Mouse (Mus musculus): Measurements from ENCODE around the gene Ppp1ca. TPM values are rescaled to one million over a fixed set of nuclear protein-coding genes. Genes with fewer than 3 reads are reported as not detected.

Ppp1ca gene
- polyA plus RNA-seq, 1 experiment = 295 TPM

- Histone ChIP-seq H3K4me3 (ENCODE audit: low read depth, low read length) (no peak overlapping the region), H3K9ac (ENCODE audit: low read depth, poor library complexity, severe bottlenecking) (no peak overlapping the region), H3K36me3 (ENCODE audit: control insufficient read depth, insufficient read depth, low read length, poor library complexity, severe bottlenecking) (peaks cover 15% of the 10 kb centered on the region), H3K9me3 (replicated peaks; ENCODE audit: control insufficient read depth, insufficient read depth, low read length, poor library complexity, severe bottlenecking) (no peaks in the 10 kb centered on the region), H3K4me1 (ENCODE audit: control insufficient read depth, insufficient read depth, low read length) (no peaks in the 10 kb centered on the region), H3K27me3 (ENCODE audit: control insufficient read depth, insufficient read depth, low read length, poor library complexity, severe bottlenecking) (no peaks in the 10 kb centered on the region), H3K27ac (ENCODE audit: insufficient read depth, low read length) (no peak overlapping the region)
- no peak for TF ChIP-seq EP300 (IDR thresholded peaks at IDR 0.05; ENCODE audit: insufficient read depth, low read depth, low read length)
- no peak for TF ChIP-seq CTCF (IDR thresholded peaks at IDR 0.05; ENCODE audit: low read depth, low read length)
- no peak for TF ChIP-seq POLR2A (IDR thresholded peaks at IDR 0.05; ENCODE audit: insufficient read depth, low read length)
Measured at GRCm38 (mm10) chr19:4203148-4203547, 11.3 kb downstream of the Ppp1ca start.

GRCm38 (mm10) chr19:4203604-4204326, 11.9 kb downstream of the Ppp1ca start:
- H3K36me3 ChIP-seq (ENCODE audit: control insufficient read depth, insufficient read depth, low read length, poor library complexity, severe bottlenecking) = peaks cover 9% of the 10 kb centered on the region
- H3K4me3 ChIP-seq (ENCODE audit: low read depth, low read length) = no peak overlapping the region
- H3K27ac ChIP-seq (ENCODE audit: insufficient read depth, low read length) = no peak overlapping the region
- no peak overlapping the region for H3K9ac ChIP-seq (ENCODE audit: low read depth, poor library complexity, severe bottlenecking)
- no peaks in the 10 kb centered on the region for H3K4me1 ChIP-seq (ENCODE audit: control insufficient read depth, insufficient read depth, low read length)
- TF ChIP-seq CTCF (IDR thresholded peaks at IDR 0.05; ENCODE audit: low read depth, low read length) (no peak), EP300 (IDR thresholded peaks at IDR 0.05; ENCODE audit: insufficient read depth, low read depth, low read length) (no peak), POLR2A (IDR thresholded peaks at IDR 0.05; ENCODE audit: insufficient read depth, low read length) (no peak)
- no peaks in the 10 kb centered on the region for H3K27me3 ChIP-seq (ENCODE audit: control insufficient read depth, insufficient read depth, low read length, poor library complexity, severe bottlenecking)
- H3K9me3 ChIP-seq (replicated peaks; ENCODE audit: control insufficient read depth, insufficient read depth, low read length, poor library complexity, severe bottlenecking) = no peaks in the 10 kb centered on the region

GRCm38 (mm10) chr19:4204889-4205288, 13.0 kb downstream of the Ppp1ca start:
- Histone ChIP-seq H3K36me3 (ENCODE audit: control insufficient read depth, insufficient read depth, low read length, poor library complexity, severe bottlenecking) (no peaks in the 10 kb centered on the region; the same call in 1 of the 2 replicates), H3K9ac (ENCODE audit: low read depth, poor library complexity, severe bottlenecking) (no peak overlapping the region), H3K4me1 (ENCODE audit: control insufficient read depth, insufficient read depth, low read length) (no peaks in the 10 kb centered on the region), H3K27ac (ENCODE audit: insufficient read depth, low read length) (no peak overlapping the region), H3K9me3 (replicated peaks; ENCODE audit: control insufficient read depth, insufficient read depth, low read length, poor library complexity, severe bottlenecking) (no peaks in the 10 kb centered on the region), H3K4me3 (ENCODE audit: low read depth, low read length) (no peak overlapping the region), H3K27me3 (ENCODE audit: control insufficient read depth, insufficient read depth, low read length, poor library complexity, severe bottlenecking) (no peaks in the 10 kb centered on the region)
- TF ChIP-seq EP300 (IDR thresholded peaks at IDR 0.05; ENCODE audit: insufficient read depth, low read depth, low read length) (no peak), POLR2A (IDR thresholded peaks at IDR 0.05; ENCODE audit: insufficient read depth, low read length) (no peak), CTCF (IDR thresholded peaks at IDR 0.05; ENCODE audit: low read depth, low read length) (no peak)

- H3K4me3 ChIP-seq (ENCODE audit: low read depth, low read length) = no peak overlapping the region
- no peaks in the 10 kb centered on the region for H3K4me1 ChIP-seq (ENCODE audit: control insufficient read depth, insufficient read depth, low read length)
- no peak overlapping the region for H3K27ac ChIP-seq (ENCODE audit: insufficient read depth, low read length)
- TF ChIP-seq POLR2A (IDR thresholded peaks at IDR 0.05; ENCODE audit: insufficient read depth, low read length) = no peak
- peak; percentile 44; the same call in 1 of the 2 replicates for TF ChIP-seq EP300 (IDR thresholded peaks at IDR 0.05; ENCODE audit: insufficient read depth, low read depth, low read length)
- TF ChIP-seq CTCF (IDR thresholded peaks at IDR 0.05; ENCODE audit: low read depth, low read length) = peak; percentile 98
- H3K27me3 ChIP-seq (ENCODE audit: control insufficient read depth, insufficient read depth, low read length, poor library complexity, severe bottlenecking) = no peaks in the 10 kb centered on the region
- no peak overlapping the region for H3K9ac ChIP-seq (ENCODE audit: low read depth, poor library complexity, severe bottlenecking)
- no peaks in the 10 kb centered on the region for H3K9me3 ChIP-seq (replicated peaks; ENCODE audit: control insufficient read depth, insufficient read depth, low read length, poor library complexity, severe bottlenecking)
- H3K36me3 ChIP-seq (ENCODE audit: control insufficient read depth, insufficient read depth, low read length, poor library complexity, severe bottlenecking) = no peaks in the 10 kb centered on the region
Measured at GRCm38 (mm10) chr19:4206971-4207370, 15.1 kb downstream of the Ppp1ca start.

- H3K9me3 ChIP-seq (replicated peaks; ENCODE audit: control insufficient read depth, insufficient read depth, low read length, poor library complexity, severe bottlenecking) = no peaks in the 10 kb centered on the region
- H3K27ac ChIP-seq (ENCODE audit: insufficient read depth, low read length) = no peak overlapping the region
- no peaks in the 10 kb centered on the region for H3K27me3 ChIP-seq (ENCODE audit: control insufficient read depth, insufficient read depth, low read length, poor library complexity, severe bottlenecking)
- H3K36me3 ChIP-seq (ENCODE audit: control insufficient read depth, insufficient read depth, low read length, poor library complexity, severe bottlenecking) = no peaks in the 10 kb centered on the region
- H3K4me1 ChIP-seq (ENCODE audit: control insufficient read depth, insufficient read depth, low read length) = no peaks in the 10 kb centered on the region
- TF ChIP-seq EP300 (IDR thresholded peaks at IDR 0.05; ENCODE audit: insufficient read depth, low read depth, low read length) (no peak), POLR2A (IDR thresholded peaks at IDR 0.05; ENCODE audit: insufficient read depth, low read length) (no peak), CTCF (IDR thresholded peaks at IDR 0.05; ENCODE audit: low read depth, low read length) (no peak)
- no peak overlapping the region for H3K9ac ChIP-seq (ENCODE audit: low read depth, poor library complexity, severe bottlenecking)
- no peak overlapping the region for H3K4me3 ChIP-seq (ENCODE audit: low read depth, low read length)
Measured at GRCm38 (mm10) chr19:4208563-4208962, 16.7 kb downstream of the Ppp1ca start.

- TF ChIP-seq CTCF (IDR thresholded peaks at IDR 0.05; ENCODE audit: low read depth, low read length) (no peak), POLR2A (IDR thresholded peaks at IDR 0.05; ENCODE audit: insufficient read depth, low read length) (no peak), EP300 (IDR thresholded peaks at IDR 0.05; ENCODE audit: insufficient read depth, low read depth, low read length) (no peak)
- no peak overlapping the region for H3K27ac ChIP-seq (ENCODE audit: insufficient read depth, low read length)
- no peak overlapping the region for H3K4me3 ChIP-seq (ENCODE audit: low read depth, low read length)
- H3K9me3 ChIP-seq (replicated peaks; ENCODE audit: control insufficient read depth, insufficient read depth, low read length, poor library complexity, severe bottlenecking) = no peaks in the 10 kb centered on the region
- H3K4me1 ChIP-seq (ENCODE audit: control insufficient read depth, insufficient read depth, low read length) = no peaks in the 10 kb centered on the region
- no peaks in the 10 kb centered on the region for H3K36me3 ChIP-seq (ENCODE audit: control insufficient read depth, insufficient read depth, low read length, poor library complexity, severe bottlenecking)
- no peak overlapping the region for H3K9ac ChIP-seq (ENCODE audit: low read depth, poor library complexity, severe bottlenecking)
- peaks cover 13% of the 10 kb centered on the region for H3K27me3 ChIP-seq (ENCODE audit: control insufficient read depth, insufficient read depth, low read length, poor library complexity, severe bottlenecking)
Measured at GRCm38 (mm10) chr19:4211891-4212588, 20.2 kb downstream of the Ppp1ca start.
